Mouse (Mus musculus): ENCODE measurements at regions not wholly inside any gene's neighbourhood (a gene's known extent, or its start where the extent isn't known, plus 50 kb on each side); places are given as distances from the start of the nearest gene placed in this dataset.
"Not testable (repeated sequence)": the region's sequence is repeated elsewhere in the genome, so short reads cannot be mapped to it uniquely, and the experiment has no call there.

GRCm38 (mm10) chr4:23636231-23636928 is 859.9 kb upstream of the Mms22l start:
- Histone ChIP-seq H3K9ac (no peak overlapping the region), H3K36me3 (no peaks in the 10 kb centered on the region), H3K27ac (no peak overlapping the region), H3K4me3 (replicated peaks) (no peak overlapping the region), H3K4me1 (replicated peaks) (no peaks in the 10 kb centered on the region), H3K27me3 (no peaks in the 10 kb centered on the region), H3K9me3 (replicated peaks) (no peaks in the 10 kb centered on the region), H3K4me2 (no peak overlapping the region)
- no peak for ATAC-seq (ENCODE audit: low read depth)
- DNase-seq, result no peak
- WGBS (ENCODE audit: insufficient replicate concordance), result 62% methylated on average over 9 of the region's 9 CpGs

GRCm38 (mm10) chr4:23636929-23637235 is 859.4 kb upstream of the Mms22l start:
- Histone ChIP-seq H3K9ac (no peak overlapping the region), H3K4me1 (replicated peaks) (no peaks in the 10 kb centered on the region), H3K27ac (no peak overlapping the region), H3K27me3 (no peaks in the 10 kb centered on the region), H3K4me2 (no peak overlapping the region), H3K9me3 (replicated peaks) (no peaks in the 10 kb centered on the region), H3K36me3 (no peaks in the 10 kb centered on the region), H3K4me3 (replicated peaks) (no peak overlapping the region)
- DNase-seq (no peak), ATAC-seq (ENCODE audit: low read depth) (no peak)
- 59% methylated on average over 2 of the region's 2 CpGs for WGBS (ENCODE audit: insufficient replicate concordance)

- not testable (repeated sequence) for H3K9ac ChIP-seq; DNase-seq; H3K9me3 ChIP-seq (replicated peaks); H3K27ac ChIP-seq; H3K4me2 ChIP-seq; H3K4me3 ChIP-seq (replicated peaks); ATAC-seq (ENCODE audit: low read depth); H3K27me3 ChIP-seq; H3K4me1 ChIP-seq (replicated peaks); H3K36me3 ChIP-seq
- 70% methylated on average over 5 of the region's 5 CpGs for WGBS (ENCODE audit: insufficient replicate concordance)
Measured at GRCm38 (mm10) chr4:23656671-23657070, 839.6 kb upstream of the Mms22l start.

DNA sequence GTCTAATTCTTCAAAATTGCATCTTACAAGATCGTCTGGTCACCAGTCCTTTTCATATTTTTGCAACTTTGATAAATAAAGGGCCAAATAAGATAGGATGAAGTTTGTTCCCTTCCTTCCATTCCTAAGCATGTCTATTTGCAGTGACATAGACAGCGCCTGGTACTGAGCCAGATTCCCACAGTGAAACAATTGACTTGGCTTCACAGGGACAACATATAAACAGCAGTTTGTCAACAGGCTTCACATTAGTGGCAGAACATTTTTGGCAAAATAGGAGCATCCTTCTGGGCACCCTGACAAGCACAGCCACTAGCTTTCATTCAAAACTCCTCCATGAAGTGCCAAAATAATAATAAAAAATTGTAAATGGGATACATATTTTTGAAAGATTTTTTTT is 827.4 kb upstream of the Mms22l start:
- Histone ChIP-seq H3K27ac (no peak overlapping the region), H3K4me1 (replicated peaks) (no peaks in the 10 kb centered on the region), H3K9me3 (replicated peaks) (no peaks in the 10 kb centered on the region), H3K4me3 (replicated peaks) (no peak overlapping the region), H3K27me3 (no peaks in the 10 kb centered on the region), H3K9ac (no peak overlapping the region), H3K4me2 (no peak overlapping the region), H3K36me3 (no peaks in the 10 kb centered on the region)
- ATAC-seq (ENCODE audit: low read depth) (no peak), DNase-seq (no peak)
- WGBS (ENCODE audit: insufficient replicate concordance), result 58% methylated on average over 2 of the region's 2 CpGs

- Histone ChIP-seq H3K9me3 (replicated peaks) (0 out of 2 replicates have a peak, but pooled peaks cover 3% of the 10 kb centered on the region), H3K36me3 (no peaks in the 10 kb centered on the region), H3K27me3 (no peaks in the 10 kb centered on the region), H3K27ac (no peak overlapping the region), H3K4me2 (no peak overlapping the region), H3K4me1 (replicated peaks) (no peaks in the 10 kb centered on the region), H3K9ac (no peak overlapping the region), H3K4me3 (replicated peaks) (no peak overlapping the region)
- DNase-seq, result no peak
- ATAC-seq (ENCODE audit: low read depth), result no peak
Measured at GRCm38 (mm10) chr4:23703626-23704025, 792.6 kb upstream of the Mms22l start.

- no peaks in the 10 kb centered on the region for H3K36me3 ChIP-seq
- no peak overlapping the region for H3K27ac ChIP-seq
- DNase-seq (no peak), ATAC-seq (ENCODE audit: low read depth) (no peak)
- H3K4me1 ChIP-seq (replicated peaks), result no peaks in the 10 kb centered on the region
- 0 out of 2 replicates have a peak, but pooled peaks cover 3% of the 10 kb centered on the region for H3K9me3 ChIP-seq (replicated peaks)
- no peak overlapping the region for H3K4me3 ChIP-seq (replicated peaks)
- H3K27me3 ChIP-seq, result no peaks in the 10 kb centered on the region
- 79% methylated on average over 2 of the region's 2 CpGs for WGBS (ENCODE audit: insufficient replicate concordance)
- no peak overlapping the region for H3K9ac ChIP-seq
- H3K4me2 ChIP-seq, result no peak overlapping the region
Measured at GRCm38 (mm10) chr4:23710716-23711115, 785.5 kb upstream of the Mms22l start.

DNA sequence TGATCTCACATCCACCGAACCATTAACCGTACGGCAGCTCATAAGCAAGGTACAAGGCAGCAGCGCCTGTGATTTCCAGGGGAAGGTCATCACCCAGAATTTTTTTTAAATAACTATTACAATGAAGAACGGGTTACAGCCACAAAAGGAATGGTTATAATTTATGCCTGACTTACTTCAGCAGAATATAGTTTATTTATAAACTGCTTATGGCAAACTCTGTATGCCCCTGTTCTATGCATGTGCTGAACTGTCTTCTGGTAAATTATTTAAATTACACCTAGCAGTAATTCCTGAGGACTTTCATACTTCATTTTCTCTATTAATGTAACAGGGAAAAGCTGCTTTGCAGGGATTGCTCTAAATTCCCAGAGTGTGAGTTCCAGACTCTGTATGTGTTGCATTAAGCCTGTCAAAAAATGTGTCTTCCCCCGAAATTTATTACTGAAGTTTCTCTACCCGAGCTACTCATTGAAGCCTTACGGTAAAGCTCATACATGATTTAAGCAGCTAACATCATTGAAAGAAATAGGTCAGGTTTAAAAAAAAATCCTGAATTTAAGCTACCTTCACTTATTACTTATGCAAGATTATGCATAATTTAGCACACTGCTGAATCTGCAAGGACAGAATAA is 782.4 kb upstream of the Mms22l start:
- H3K27me3 ChIP-seq, result no peaks in the 10 kb centered on the region
- WGBS (ENCODE audit: insufficient replicate concordance), result 69% methylated on average over 8 of the region's 8 CpGs
- no peaks in the 10 kb centered on the region for H3K4me1 ChIP-seq (replicated peaks)
- H3K9ac ChIP-seq, result no peak overlapping the region
- no peak overlapping the region for H3K27ac ChIP-seq
- no peak overlapping the region for H3K4me3 ChIP-seq (replicated peaks)
- H3K36me3 ChIP-seq, result no peaks in the 10 kb centered on the region
- DNase-seq (no peak), ATAC-seq (ENCODE audit: low read depth) (no peak)
- no peak overlapping the region for H3K4me2 ChIP-seq
- H3K9me3 ChIP-seq (replicated peaks), result no peaks in the 10 kb centered on the region

GRCm38 (mm10) chr4:23727846-23728245 is 768.4 kb upstream of the Mms22l start:
- Histone ChIP-seq H3K27ac (no peak overlapping the region), H3K4me1 (replicated peaks) (no peaks in the 10 kb centered on the region), H3K9me3 (replicated peaks) (no peaks in the 10 kb centered on the region), H3K9ac (no peak overlapping the region), H3K4me2 (no peak overlapping the region), H3K4me3 (replicated peaks) (no peak overlapping the region), H3K36me3 (no peaks in the 10 kb centered on the region), H3K27me3 (no peaks in the 10 kb centered on the region)
- DNase-seq (no peak), ATAC-seq (ENCODE audit: low read depth) (no peak)
- 62% methylated on average over 2 of the region's 2 CpGs for WGBS (ENCODE audit: insufficient replicate concordance)

GRCm38 (mm10) chr4:23732471-23732870 is 763.8 kb upstream of the Mms22l start:
- Histone ChIP-seq H3K27me3 (no peaks in the 10 kb centered on the region), H3K9me3 (replicated peaks) (no peaks in the 10 kb centered on the region), H3K36me3 (no peaks in the 10 kb centered on the region), H3K9ac (no peak overlapping the region), H3K4me2 (no peak overlapping the region), H3K27ac (no peak overlapping the region), H3K4me1 (replicated peaks) (no peaks in the 10 kb centered on the region), H3K4me3 (replicated peaks) (no peak overlapping the region)
- DNase-seq (no peak), ATAC-seq (ENCODE audit: low read depth) (no peak)
- WGBS (ENCODE audit: insufficient replicate concordance), result 64% methylated on average over 4 of the region's 4 CpGs

DNA sequence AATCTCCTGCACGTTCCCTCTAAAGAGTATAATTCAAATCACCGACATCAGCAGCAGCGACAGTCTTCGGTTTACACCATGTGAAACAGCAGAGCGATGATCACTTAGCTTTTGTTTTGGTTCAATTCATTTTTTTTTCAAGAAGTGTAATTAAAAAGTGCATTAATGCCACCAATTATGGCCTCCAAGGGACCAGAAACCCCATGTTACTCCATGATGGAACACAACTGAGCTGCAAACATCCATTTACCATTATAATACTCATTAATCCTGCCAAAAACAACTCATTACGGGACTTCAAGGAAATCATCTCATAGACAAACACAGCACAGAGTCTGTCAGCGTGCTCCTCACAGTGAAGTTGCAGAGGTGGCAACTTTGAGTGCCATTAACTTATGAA is 752.2 kb upstream of the Mms22l start:
- no peaks in the 10 kb centered on the region for H3K36me3 ChIP-seq
- no peaks in the 10 kb centered on the region for H3K9me3 ChIP-seq (replicated peaks)
- H3K9ac ChIP-seq, result no peak overlapping the region
- DNase-seq (no peak), ATAC-seq (ENCODE audit: low read depth) (no peak)
- no peaks in the 10 kb centered on the region for H3K27me3 ChIP-seq
- H3K4me1 ChIP-seq (replicated peaks), result no peaks in the 10 kb centered on the region
- no peak overlapping the region for H3K4me3 ChIP-seq (replicated peaks)
- no peak overlapping the region for H3K4me2 ChIP-seq
- 66% methylated on average over 7 of the region's 7 CpGs for WGBS (ENCODE audit: insufficient replicate concordance)
- H3K27ac ChIP-seq, result no peak overlapping the region

DNA sequence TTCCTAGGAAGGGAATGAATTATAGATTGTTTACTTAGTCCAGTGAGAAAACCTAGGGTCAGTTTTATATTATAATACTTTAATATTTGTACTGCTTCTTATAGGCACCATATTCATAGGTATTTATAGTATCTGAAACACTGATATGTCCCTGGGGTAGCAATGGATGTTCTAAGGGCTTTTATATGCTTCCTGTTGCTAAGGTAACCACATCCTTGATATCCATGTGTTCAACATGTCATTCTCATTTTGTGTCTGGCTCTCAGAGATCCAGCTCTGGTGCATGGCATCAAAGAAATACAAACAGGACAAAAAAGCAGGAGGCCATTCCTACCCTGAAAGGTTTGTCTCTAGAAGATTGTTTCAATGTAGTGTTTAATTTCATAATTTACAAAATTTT is 738.2 kb upstream of the Mms22l start:
- no peaks in the 10 kb centered on the region for H3K9me3 ChIP-seq (replicated peaks)
- H3K4me1 ChIP-seq (replicated peaks), result no peaks in the 10 kb centered on the region
- DNase-seq, result no peak
- H3K27ac ChIP-seq, result no peak overlapping the region
- H3K4me3 ChIP-seq (replicated peaks), result no peak overlapping the region
- no peak for ATAC-seq (ENCODE audit: low read depth)
- H3K9ac ChIP-seq, result no peak overlapping the region
- no peaks in the 10 kb centered on the region for H3K36me3 ChIP-seq
- no peak overlapping the region for H3K4me2 ChIP-seq
- no peaks in the 10 kb centered on the region for H3K27me3 ChIP-seq

GRCm38 (mm10) chr4:23787417-23788204 is 708.6 kb upstream of the Mms22l start:
- Histone ChIP-seq H3K4me1 (replicated peaks) (no peaks in the 10 kb centered on the region), H3K36me3 (no peaks in the 10 kb centered on the region), H3K4me2 (no peak overlapping the region), H3K9ac (no peak overlapping the region), H3K9me3 (replicated peaks) (no peaks in the 10 kb centered on the region), H3K27me3 (no peaks in the 10 kb centered on the region), H3K4me3 (replicated peaks) (no peak overlapping the region), H3K27ac (no peak overlapping the region)
- no peak for DNase-seq
- no peak for ATAC-seq (ENCODE audit: low read depth)
- 67% methylated on average over 4 of the region's 4 CpGs for WGBS (ENCODE audit: insufficient replicate concordance)

All from liver, embryonic 13.5 days (tissue).